Mouse (Mus musculus) neural tube, embryonic 10.5 days (tissue): ENCODE data around the gene Fbxl4.

Experiments
- DNase-seq: peaks from one replicate; pipeline ENCODE4 v3.0.0-alpha.2; 2017; ENCODE audit warnings: low spot score; ENCODE audit errors: extremely low spot score

Fbxl4 gene

DNA sequence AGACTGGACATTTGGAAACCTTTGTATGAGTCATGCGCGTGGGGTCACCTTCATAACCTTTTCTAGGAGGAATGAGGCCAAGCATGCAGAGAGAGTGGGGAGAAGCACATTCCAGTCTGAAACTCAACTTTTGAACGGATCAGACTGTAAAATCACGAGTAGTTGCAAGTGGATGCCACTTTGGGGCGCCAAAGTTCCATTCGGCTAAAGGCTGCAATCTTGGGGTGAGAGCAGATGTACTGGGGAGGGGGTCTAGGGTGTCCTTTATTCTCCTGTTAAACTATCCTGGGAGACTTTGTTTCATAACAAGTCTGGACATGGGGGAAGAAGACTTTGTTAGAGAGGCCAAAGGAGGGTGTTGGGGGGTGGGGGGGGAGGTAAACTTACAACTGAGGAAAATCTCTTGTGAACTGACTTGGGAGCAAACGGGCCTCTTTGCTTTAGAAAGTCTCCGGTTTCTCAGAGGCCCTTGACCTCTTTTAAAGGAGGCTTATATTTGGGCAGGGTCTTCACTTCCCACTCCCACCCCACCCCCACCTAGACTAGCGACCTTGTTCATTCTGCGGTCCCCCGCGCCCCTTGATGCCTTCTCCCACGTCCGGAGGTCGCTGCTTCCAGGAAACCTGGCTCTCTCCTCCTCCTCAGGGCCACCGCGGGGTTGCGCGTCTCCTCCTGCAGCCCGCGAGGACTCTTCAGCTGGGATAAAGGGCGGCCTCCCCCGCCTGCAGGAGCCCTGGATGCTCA, 119.8 kb downstream of the Fbxl4 start:
- peak; percentile 83 for DNase-seq

DNA sequence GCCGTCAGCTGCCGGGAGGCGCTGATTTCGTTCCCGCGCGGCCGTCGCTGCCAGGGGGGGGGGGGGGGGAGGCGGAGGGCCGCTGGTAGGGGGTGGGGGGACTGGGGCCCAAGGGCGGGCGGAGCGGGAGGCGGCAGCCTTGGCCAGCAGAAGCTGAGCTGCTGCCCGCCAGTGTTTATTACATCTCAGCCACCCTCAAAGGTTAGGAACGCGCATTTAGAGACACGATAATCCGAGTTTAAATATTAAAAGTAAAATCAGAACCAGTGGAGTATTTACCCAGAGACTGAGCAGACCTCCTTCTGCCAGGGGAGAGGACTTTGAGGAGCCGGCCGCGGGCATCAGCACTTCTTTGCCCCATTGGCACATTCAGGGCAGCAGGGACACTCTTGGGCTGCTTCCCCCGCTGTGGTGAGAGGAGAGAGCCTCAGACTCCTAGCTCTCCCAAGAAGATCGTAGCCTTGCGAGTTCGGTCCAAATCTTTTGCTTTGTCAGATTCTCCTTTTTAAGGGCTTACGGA, 120.4 kb downstream of the Fbxl4 start:
- peak; percentile 73 for DNase-seq

DNA sequence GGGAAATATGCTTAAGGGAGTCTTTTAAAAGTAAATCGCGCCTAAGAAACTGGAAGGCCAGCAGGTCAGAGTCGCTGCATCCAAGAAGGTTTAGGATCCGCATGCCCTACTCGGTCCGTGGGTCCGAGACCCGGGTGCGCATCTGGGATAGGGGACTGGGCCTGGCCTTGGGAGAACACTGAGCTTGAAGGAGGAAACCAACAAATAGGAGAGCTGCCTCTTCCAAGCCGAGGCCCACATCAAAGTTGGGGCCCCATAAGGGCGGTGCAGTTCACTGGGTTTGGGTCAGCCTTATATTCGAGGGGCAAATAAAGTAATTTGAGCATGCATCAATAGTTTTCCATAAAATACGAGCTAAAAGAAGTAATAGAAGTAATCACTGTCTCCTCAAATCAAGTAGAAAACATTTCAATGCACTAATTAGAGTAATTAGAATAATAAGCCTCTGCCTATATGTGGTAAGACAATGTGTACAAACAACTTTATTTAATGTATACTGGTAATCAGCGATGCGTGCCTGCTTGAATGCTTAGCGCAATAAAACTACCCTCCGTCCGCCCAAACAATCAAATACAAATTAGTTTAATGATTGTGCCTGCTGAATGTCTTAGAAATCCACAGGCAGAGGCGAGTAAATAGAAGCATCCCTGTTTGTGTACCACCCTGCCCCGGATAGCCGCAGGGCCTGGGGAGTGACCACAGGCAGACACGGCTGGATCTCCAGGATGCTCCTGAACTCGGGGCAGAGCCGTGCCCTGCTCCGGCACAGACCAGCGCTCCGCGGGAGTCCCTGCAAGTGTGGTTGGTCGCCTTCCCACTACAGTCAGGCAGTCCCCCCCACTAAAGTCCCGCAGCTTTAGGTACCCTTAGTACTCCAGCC, 121.4 kb downstream of the Fbxl4 start:
- DNase-seq, result peak; percentile 66

DNA sequence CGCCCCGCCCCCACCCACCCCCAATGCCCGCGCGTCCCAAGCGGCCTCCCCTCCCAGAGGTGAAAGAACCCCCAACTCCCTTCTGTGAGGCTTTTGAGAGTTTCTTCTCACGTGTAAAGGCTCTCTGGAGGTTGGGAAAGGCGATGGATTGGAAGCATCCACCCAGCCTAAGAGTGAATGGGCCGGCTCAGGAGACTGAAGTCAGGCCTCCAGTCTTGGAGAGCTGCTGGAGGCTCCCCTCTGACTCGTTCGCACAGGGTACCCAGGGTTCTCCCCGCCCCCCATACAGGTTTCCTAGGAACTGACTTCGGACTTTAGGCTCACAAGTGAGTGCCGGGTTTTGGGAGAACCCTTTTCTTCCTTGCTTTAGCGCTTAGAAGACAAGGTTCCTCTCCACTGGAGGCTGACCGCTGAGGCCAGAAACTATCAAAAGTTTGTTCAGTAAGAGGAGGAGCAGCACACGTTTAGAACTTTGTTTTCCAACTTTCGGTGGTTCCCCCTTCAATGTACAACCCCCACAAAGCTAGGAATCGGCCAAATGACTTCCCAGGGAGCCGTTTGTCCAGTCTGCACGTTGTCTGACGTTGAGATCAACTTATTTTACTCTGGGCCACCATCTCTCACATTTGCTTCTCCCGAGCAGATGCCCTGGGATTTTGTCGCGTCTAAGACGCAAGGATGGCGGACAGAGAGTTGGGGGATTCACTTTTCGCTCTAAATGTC, 122.2 kb downstream of the Fbxl4 start:
- peak; percentile 75 for DNase-seq

DNA sequence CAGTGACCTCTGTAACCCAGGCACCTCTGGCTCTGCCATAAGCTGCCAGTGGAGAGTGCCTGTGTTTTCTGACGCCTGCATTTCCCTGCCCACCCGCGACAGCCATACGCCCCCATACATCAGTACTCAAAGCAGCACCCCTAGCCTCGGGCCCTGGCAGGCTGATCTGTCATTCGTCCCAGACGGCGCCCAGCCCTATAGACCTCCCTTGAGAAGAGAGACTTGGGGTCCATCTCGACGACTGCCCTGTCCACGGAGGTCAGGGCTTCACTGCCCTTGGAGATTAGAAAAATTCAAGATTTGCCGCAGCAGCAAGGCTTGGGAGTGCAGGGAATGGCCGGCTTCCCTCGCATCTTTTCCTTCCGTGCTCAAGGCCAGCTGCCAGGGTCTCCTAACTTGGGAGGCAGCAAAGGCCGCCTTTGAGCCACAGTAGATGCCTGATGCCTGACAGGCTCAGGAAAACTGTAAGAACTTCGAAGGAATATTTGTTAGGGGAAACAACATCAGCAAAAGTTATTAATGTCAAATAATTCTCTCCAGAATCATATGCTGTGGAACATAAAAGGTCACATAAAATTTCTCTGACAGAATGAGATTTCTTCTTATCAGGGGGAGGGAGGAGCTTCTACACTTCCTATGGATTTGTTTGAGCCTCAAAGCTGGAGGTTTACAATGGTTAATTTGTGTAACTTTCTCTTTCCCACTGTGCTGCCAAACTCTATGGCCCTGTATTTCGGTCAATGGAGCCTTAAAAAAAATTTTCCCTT, 122.9 kb downstream of the Fbxl4 start:
- peak; percentile 62 for DNase-seq

DNA sequence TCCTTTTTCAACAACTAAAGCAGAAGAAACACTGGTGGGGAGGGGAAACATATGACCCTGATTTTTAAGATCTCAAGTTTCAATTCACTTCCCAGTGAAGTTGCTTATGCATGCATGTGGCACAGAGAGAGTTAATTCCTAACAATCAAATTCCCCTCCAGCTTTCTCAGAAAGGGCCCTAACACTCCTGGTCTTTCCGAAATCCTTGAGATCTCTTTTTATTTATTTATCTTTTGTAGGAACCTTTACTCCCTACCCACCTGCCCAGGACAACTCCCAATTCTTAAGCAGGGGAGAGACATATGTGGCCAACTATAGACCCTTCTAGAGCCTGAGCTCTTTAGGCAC, 123.5 kb downstream of the Fbxl4 start:
- peak; percentile 14 for DNase-seq

DNA sequence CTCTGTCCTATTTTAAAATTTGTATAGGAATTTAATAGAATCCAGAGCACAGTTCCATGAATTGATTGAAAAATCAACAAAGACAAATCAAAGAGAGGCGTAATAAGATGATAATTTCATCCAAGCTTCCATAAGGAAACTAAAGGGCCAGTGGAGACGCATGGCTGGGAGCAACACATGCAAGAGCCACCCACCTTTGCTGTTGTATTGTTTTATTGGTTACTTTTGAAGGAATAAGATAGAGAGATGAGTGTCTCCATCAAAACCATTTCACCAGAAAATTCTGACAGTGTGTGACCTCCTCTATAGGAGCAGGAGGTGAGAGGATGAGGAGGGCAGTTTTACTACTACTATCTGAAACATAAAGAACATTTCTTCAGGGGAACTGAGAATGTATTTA, 124.8 kb downstream of the Fbxl4 start:
- DNase-seq, result no peak

DNA sequence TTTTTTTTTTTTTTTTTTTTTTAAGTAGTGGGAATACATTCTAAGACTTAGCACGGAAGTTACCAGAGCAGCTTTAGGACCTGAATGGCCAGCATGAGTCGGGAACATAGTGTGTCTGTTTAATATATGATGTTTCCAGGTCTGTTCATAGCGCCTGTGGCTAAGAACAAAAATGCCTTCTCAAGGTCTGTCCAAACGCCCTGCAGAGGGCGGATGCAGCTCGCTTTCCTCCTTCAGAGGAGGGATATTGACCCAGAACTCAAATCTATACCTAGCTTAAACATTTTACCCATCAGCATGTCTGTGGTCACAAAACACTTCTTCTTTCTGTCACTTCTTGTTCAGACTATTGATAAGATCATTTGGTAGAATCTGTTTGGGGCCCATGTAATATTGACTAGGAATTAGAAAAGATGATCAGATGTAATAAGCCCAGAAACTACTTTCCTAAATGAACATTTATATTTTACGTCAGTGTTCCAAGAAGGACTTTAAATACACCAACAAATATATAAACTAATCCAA, 125.5 kb downstream of the Fbxl4 start:
- DNase-seq, result peak; percentile 29

DNA sequence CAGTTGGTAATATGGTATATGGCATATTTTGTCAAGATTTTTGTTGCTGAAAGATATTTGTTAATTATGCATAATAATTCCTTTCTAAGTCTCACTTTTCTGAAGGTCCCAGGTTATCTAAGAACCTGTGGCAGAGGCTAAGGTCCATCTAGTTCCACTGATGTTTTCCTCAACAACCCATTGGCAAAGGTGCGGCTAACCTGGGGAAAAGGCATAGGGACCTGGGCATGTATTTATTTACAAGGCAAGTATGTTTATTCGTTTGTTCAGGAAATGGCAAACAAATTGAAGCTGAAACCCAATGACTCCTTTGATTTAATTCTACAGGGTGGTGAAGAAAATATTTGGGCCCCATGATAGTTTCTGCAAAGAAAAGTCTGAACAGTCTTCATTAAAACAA, 126.2 kb downstream of the Fbxl4 start:
- no peak for DNase-seq
